Mouse (Mus musculus) G1E (cell line): ENCODE results near the gene Ppp1r12b. TPM values are rescaled to one million over a fixed set of nuclear protein-coding genes. Genes with fewer than 3 reads are reported as not detected.
A peak's percentile ranks its signal among the peaks of the same experiment; 100 is the strongest.

Experiments
- ATAC-seq: 2 replicates; pipeline ENCODE4 v1.8.0; 2016; ENCODE audit warnings: mild to moderate bottlenecking; ENCODE audit not compliant: insufficient number of reproducible peaks, poor library complexity, low FRiP score, severe bottlenecking; ENCODE audit errors: extremely low read depth
- DNase-seq: peaks from one replicate; pipeline ENCODE4 v3.0.0; 2012; ENCODE audit warnings: low spot score
- H3K27me3 ChIP-seq: 2 replicates; pipeline ENCODE4 v1.6.1; 2012; ENCODE audit warnings: mild to moderate bottlenecking, low read length, inconsistent platforms; ENCODE audit not compliant: insufficient read depth
- H3K36me3 ChIP-seq: replicated peaks from 2 replicates; pipeline ENCODE3; 2012; ENCODE audit warnings: mild to moderate bottlenecking, inconsistent platforms
- H3K4me1 ChIP-seq: 2 replicates; pipeline ENCODE4 v1.6.1; 2012; ENCODE audit warnings: low read depth, low read length, inconsistent platforms, mixed read lengths; ENCODE audit not compliant: insufficient read depth
- H3K4me3 ChIP-seq: 2 replicates; pipeline ENCODE4 v1.5.1; 2012; ENCODE audit warnings: low read depth, mild to moderate bottlenecking, inconsistent platforms, low read length, moderate library complexity, mixed read lengths
- H3K9me3 ChIP-seq: replicated peaks from 2 replicates; pipeline ENCODE4 v1.6.1; 2012; ENCODE audit warnings: inconsistent platforms
- CTCF ChIP-seq: IDR thresholded peaks from 2 replicates; pipeline ENCODE4 v1.5.1; 2012; ENCODE audit warnings: low read depth, low read length, inconsistent platforms, mixed read lengths
- GATA1 ChIP-seq: IDR thresholded peaks from 2 replicates; pipeline ENCODE4 v1.6.1; 2012; ENCODE audit warnings: borderline replicate concordance, low read length, inconsistent platforms, mixed read lengths
- GATA2 ChIP-seq: IDR thresholded peaks from 2 replicates; pipeline ENCODE4 v1.6.1; 2012; ENCODE audit warnings: low read depth, low read length, inconsistent platforms, borderline replicate concordance
- POLR2AphosphoS5 ChIP-seq: IDR thresholded peaks from 2 replicates; pipeline ENCODE4 v1.6.1; 2012; ENCODE audit warnings: low read depth, low read length, inconsistent platforms; ENCODE audit not compliant: insufficient replicate concordance
- TAL1 ChIP-seq: conservative IDR thresholded peaks from 2 replicates; pipeline ENCODE4 v1.6.1; 2012; ENCODE audit warnings: low read depth, low read length, inconsistent platforms, mixed read lengths
- polyA plus RNA-seq: library from polyadenylated mRNA; stranded (reverse); fragments of >175 nt; gene quantifications from 2 replicates; pipeline ENCODE4 v1.2.3, GENCODE M21; 2012
- total RNA-seq, 2 experiments: library from RNA; stranded (forward) in 1 of 2; stranded (reverse) in 1 of 2; fragments of 200-1000 nt in 1 of 2; fragments of >200 nt in 1 of 2; fragmentation: Nextera tagmentation in 1 of 2; gene quantifications; 2 replicates each; pipeline ENCODE4 v1.2.3; 2014 to 2017

The Ppp1r12b gene
- total and polyA plus RNA-seq, 3 experiments = 1.7 to 15.7 (median 8.2) TPM

GRCm38 (mm10) chr1:134955050-134955636, 599 bp downstream of the Ppp1r12b start:
- Histone ChIP-seq H3K27me3 (no peaks in the 10 kb centered on the region), H3K4me1 (peaks cover 29% of the 10 kb centered on the region), H3K4me3 (peak overlapping the region; percentile 80), H3K9me3 (no peaks in the 10 kb centered on the region), H3K36me3 (peaks cover 24% of the 10 kb centered on the region)
- ATAC-seq = no peak
- no peak for TF ChIP-seq TAL1
- TF ChIP-seq GATA1 = no peak
- no peak for TF ChIP-seq POLR2AphosphoS5
- TF ChIP-seq CTCF = no peak
- no peak for TF ChIP-seq GATA2
- peak; percentile 11 for DNase-seq

- no peak for ATAC-seq
- peaks cover 32% of the 10 kb centered on the region for H3K36me3 ChIP-seq
Observed at GRCm38 (mm10) chr1:134949946-134950345, 5.8 kb downstream of the Ppp1r12b start.

GRCm38 (mm10) chr1:134947590-134947989, 8.2 kb downstream of the Ppp1r12b start:
- Histone ChIP-seq H3K4me3 (no peak overlapping the region), H3K36me3 (peaks cover 28% of the 10 kb centered on the region)

More at GRCm38 (mm10) chr1:134949946-134950345, 5.8 kb downstream of the Ppp1r12b start:
- Histone ChIP-seq H3K4me3 (no peak overlapping the region), H3K27me3 (no peaks in the 10 kb centered on the region), H3K9me3 (no peaks in the 10 kb centered on the region), H3K4me1 (peaks cover 12% of the 10 kb centered on the region)
- no peak for DNase-seq
- TF ChIP-seq TAL1 (no peak), POLR2AphosphoS5 (no peak), GATA2 (no peak), GATA1 (no peak), CTCF (no peak)

GRCm38 (mm10) chr1:134942898-134943297, 12.8 kb downstream of the Ppp1r12b start:
- Histone ChIP-seq H3K36me3 (peaks cover 18% of the 10 kb centered on the region), H3K27me3 (no peaks in the 10 kb centered on the region), H3K9me3 (no peaks in the 10 kb centered on the region), H3K4me3 (no peak overlapping the region), H3K4me1 (no peaks in the 10 kb centered on the region; the same call in 1 of the 2 replicates)
- no peak for ATAC-seq
- TF ChIP-seq TAL1 (no peak), GATA2 (no peak), CTCF (no peak), GATA1 (no peak), POLR2AphosphoS5 (no peak)
- no peak for DNase-seq

More at GRCm38 (mm10) chr1:134947590-134947989, 8.2 kb downstream of the Ppp1r12b start:
- no peak for DNase-seq
- TF ChIP-seq TAL1 = no peak
- TF ChIP-seq GATA1 = no peak
- no peak for TF ChIP-seq GATA2
- TF ChIP-seq POLR2AphosphoS5 = no peak
- TF ChIP-seq CTCF = no peak
- Histone ChIP-seq H3K27me3 (no peaks in the 10 kb centered on the region), H3K9me3 (no peaks in the 10 kb centered on the region), H3K4me1 (no peaks in the 10 kb centered on the region)
- no peak for ATAC-seq

GRCm38 (mm10) chr1:134940863-134941262, 14.9 kb downstream of the Ppp1r12b start:
- DNase-seq (no peak), ATAC-seq (no peak)
- no peak for TF ChIP-seq GATA1
- no peak for TF ChIP-seq CTCF
- no peak for TF ChIP-seq GATA2
- TF ChIP-seq TAL1 = no peak
- TF ChIP-seq POLR2AphosphoS5 = no peak
- no peaks in the 10 kb centered on the region for H3K9me3 ChIP-seq
- no peak overlapping the region for H3K4me3 ChIP-seq
- H3K36me3 ChIP-seq = peaks cover 11% of the 10 kb centered on the region
- no peaks in the 10 kb centered on the region for H3K27me3 ChIP-seq
- H3K4me1 ChIP-seq = no peaks in the 10 kb centered on the region; the same call in 1 of the 2 replicates

GRCm38 (mm10) chr1:134938233-134938632, 17.5 kb downstream of the Ppp1r12b start:
- no peaks in the 10 kb centered on the region for H3K9me3 ChIP-seq
- no peaks in the 10 kb centered on the region for H3K27me3 ChIP-seq
- no peaks in the 10 kb centered on the region; the same call in 1 of the 2 replicates for H3K4me1 ChIP-seq
- no peak overlapping the region for H3K4me3 ChIP-seq
- no peak for ATAC-seq
- DNase-seq = no peak
- TF ChIP-seq POLR2AphosphoS5 (no peak), GATA2 (no peak), CTCF (no peak)
- peaks cover 8% of the 10 kb centered on the region for H3K36me3 ChIP-seq

- H3K27me3 ChIP-seq = no peaks in the 10 kb centered on the region
- no peak for TF ChIP-seq CTCF
- TF ChIP-seq GATA1 = no peak
- no peak for TF ChIP-seq GATA2
- no peak for TF ChIP-seq TAL1
- TF ChIP-seq POLR2AphosphoS5 = no peak
- no peak overlapping the region for H3K4me3 ChIP-seq
- ATAC-seq (no peak), DNase-seq (no peak)
- no peaks in the 10 kb centered on the region for H3K9me3 ChIP-seq
- peaks cover 8% of the 10 kb centered on the region for H3K36me3 ChIP-seq
- no peaks in the 10 kb centered on the region; the same call in 1 of the 2 replicates for H3K4me1 ChIP-seq
Observed at GRCm38 (mm10) chr1:134936335-134936734, 19.4 kb downstream of the Ppp1r12b start.
